Mouse (Mus musculus): ENCODE results near the gene Keap1.
"Not testable (repeated sequence)": the region's sequence is repeated elsewhere in the genome, so short reads cannot be mapped to it uniquely, and the experiment has no call there.

Keap1 gene

GRCm38 (mm10) chr9:21238733-21239464 lies at the start of gene Keap1:
TSS of gene Keap1 (minus strand) at chr9:21239361.
- DNase-seq (ENCODE audit: low spot score in 2 of 2): peak; percentile 64 to 70

DNA sequence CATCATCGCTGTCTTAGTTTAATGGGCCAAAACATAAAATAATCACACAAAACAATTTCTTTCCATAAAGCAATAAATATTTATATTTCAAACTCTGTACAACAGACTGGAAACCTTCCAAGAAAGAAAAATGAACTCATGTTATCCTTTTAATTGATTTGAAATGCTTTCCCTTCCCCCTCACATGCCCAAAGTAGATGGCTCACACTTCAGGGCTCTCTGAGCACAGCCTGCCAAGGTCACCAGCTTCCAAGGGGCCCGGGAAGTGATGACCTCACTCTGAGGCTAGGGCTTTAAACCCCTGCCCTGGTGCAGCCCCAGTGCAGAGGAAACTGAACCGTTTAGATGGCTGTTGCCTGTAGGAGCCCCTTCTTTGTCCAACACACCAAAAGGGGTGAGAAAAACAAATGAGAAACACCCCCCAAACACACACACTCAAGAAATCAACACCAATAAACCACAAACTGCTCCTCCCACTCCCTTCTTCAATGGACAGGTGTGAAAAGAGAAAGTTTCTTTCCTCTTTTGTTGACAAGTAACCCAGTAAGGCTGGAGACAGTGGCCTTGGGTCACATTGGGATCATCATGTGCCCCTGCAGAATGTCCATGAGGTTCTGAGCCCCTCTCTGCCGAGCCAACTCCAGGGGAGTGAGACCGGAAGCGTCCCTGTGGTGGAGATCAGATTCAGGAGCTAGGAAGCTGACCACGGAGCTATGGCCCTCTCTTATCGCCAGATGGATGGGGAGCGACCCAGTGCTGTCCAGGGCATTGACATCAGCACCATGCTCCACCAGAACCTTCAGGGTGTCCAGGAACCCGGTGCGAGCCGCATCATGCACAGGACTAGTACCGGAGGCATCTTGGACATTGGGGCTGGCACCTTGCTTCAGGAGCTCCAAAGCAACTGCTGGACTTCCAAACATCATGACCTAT lies 49.5 kb upstream of the Keap1 start:
- DNase-seq (ENCODE audit: low spot score in 2 of 2): peak; percentile 73 to 76

GRCm38 (mm10) chr9:21287571-21288402 lies 48.6 kb upstream of the Keap1 start, which contains the start of gene Kri1:
TSS of gene Kri1 (minus strand) at chr9:21287969.
- DNase-seq (ENCODE audit: low spot score in 2 of 2): peak; percentile 96

GRCm38 (mm10) chr9:21286753-21287152 lies 47.6 kb upstream of the Keap1 start:
- peak in 1 of 2 experiments; percentile 23 for DNase-seq (ENCODE audit: low spot score in 2 of 2)

- DNase-seq (ENCODE audit: low spot score in 2 of 2): no peak
Measured at GRCm38 (mm10) chr9:21283994-21284393, 44.8 kb upstream of the Keap1 start.

DNA sequence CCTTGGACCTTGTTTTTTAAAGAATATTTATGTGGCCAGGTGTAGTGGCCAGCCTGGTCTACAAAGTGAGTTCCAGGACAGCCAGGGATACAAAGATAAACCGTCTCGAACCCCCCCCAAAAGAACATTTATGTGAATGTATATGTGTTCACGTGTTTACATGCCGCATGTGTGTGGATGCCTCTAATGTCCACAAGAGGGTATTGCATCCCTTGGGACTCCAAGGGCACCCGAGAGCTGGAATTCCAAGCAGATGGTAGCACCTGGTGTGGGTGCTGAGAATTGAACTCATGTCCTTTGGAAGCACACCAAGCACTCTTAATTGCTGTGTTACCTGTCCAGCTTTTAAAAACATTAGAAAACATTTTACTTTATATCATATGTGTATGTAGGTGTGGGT lies 44.4 kb upstream of the Keap1 start:
- no peak for DNase-seq (ENCODE audit: low spot score in 2 of 2)

GRCm38 (mm10) chr9:21277776-21278175 lies 38.6 kb upstream of the Keap1 start:
- DNase-seq (ENCODE audit: low spot score in 2 of 2): no peak

DNA sequence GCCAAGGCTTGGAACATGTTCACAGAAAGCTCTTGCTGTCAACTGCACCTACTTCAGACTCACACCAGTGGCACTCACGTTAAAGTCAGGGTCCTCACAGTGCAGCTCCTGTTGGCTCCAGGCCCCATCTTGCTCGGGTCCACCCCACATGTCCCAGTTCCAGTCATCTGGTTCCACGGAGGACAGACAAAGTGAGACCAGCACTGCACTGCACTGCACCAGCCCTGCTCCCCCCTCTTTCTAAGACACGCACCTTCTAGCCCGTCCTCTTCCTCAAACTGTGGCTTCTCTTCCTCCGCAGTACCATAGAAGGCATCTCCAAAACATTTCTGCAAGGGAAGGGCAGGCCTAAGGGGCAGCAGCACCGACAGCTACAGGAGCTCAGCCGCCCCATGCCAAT lies 37.1 kb upstream of the Keap1 start:
- DNase-seq (ENCODE audit: low spot score in 2 of 2): no peak

GRCm38 (mm10) chr9:21275727-21276126 lies 36.6 kb upstream of the Keap1 start:
- DNase-seq (ENCODE audit: low spot score in 2 of 2): no peak

- no peak for DNase-seq (ENCODE audit: low spot score in 2 of 2)
Measured at GRCm38 (mm10) chr9:21275013-21275710, 36.0 kb upstream of the Keap1 start.

GRCm38 (mm10) chr9:21274336-21274735 lies 35.2 kb upstream of the Keap1 start:
- no peak for DNase-seq (ENCODE audit: low spot score in 2 of 2)

DNA sequence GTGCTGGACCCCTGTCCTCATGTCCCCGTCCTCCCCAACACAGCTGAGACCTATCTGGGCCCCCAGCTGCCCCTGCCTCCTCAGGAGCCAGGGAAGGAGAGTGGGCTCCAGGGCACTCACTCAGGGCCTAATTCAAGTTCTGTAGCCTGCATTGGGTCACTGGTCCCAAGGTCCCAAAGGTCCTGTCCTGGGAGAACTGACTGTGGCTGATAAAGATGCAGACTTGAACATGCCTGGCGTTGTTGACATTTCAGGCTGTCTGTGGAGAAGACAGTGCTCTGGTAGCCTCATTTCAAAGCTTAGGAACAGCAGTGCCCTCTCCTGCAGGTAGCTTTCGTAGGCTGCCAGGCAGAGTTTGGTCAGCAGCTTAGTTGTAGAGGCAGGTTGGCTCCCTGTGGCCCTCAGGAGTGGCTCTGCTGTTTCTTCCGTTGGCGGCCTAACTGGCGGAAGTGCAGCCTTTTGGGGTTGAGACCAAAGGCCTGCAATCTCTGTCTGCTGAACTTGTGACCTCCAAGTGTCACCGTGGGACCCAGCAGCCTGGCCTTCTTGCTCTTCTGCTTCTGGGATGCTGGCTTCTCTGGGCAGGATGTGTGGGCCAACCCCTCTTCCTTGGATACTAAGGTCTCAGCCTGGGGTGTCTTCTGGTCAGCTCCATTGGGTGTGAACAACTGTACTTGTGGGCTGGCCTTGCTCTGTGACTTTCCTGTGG lies 34.5 kb upstream of the Keap1 start:
- no peak for DNase-seq (ENCODE audit: low spot score in 2 of 2)

- no peak for DNase-seq (ENCODE audit: low spot score in 2 of 2)
Measured at GRCm38 (mm10) chr9:21273094-21273493, 33.9 kb upstream of the Keap1 start.

DNA sequence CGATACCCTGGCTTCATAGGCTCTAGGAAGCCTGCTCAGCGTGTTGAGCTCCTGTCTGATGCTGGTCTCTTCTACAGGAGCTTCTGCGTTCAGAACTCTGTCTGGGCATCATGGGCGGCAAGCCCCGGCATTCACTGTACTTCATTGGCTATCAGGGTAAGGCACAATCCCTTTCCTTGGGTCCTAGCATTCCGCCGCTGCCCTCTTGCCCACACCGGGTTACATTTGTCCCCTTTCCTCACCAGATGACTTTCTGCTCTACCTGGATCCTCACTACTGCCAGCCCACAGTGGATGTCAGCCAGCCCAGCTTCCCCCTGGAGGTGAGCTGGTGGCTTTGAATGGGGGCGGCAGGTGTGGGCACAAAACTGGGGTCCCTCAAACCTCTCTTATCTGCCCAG lies 33.2 kb upstream of the Keap1 start:
- no peak for DNase-seq (ENCODE audit: low spot score in 2 of 2)

DNA sequence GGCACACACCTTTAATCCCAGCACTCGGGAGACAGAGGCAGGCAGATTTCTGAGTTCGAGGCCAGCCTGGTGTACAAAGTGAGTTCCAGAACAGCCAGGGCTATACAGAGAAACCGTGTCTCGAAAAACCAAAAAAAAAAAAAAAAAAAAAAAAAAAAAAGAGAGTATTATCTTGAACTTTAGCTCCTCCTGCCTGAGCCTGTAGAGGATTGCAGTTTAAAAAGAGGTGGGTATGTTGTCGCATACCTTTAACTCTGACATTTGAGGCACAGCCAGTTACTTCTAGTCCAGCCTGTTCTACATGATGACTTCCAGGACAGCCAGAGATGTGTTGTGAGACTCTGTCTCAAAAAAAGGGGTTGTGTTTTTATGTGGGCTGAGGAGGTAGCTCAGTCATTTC lies 30.4 kb upstream of the Keap1 start:
- DNase-seq (ENCODE audit: low spot score in 2 of 2): not testable (repeated sequence)

GRCm38 (mm10) chr9:21268305-21268704 lies 29.1 kb upstream of the Keap1 start:
- no peak for DNase-seq (ENCODE audit: low spot score in 2 of 2)

- no peak for DNase-seq (ENCODE audit: low spot score in 2 of 2)
Measured at GRCm38 (mm10) chr9:21266889-21267288, 27.7 kb upstream of the Keap1 start.

DNA sequence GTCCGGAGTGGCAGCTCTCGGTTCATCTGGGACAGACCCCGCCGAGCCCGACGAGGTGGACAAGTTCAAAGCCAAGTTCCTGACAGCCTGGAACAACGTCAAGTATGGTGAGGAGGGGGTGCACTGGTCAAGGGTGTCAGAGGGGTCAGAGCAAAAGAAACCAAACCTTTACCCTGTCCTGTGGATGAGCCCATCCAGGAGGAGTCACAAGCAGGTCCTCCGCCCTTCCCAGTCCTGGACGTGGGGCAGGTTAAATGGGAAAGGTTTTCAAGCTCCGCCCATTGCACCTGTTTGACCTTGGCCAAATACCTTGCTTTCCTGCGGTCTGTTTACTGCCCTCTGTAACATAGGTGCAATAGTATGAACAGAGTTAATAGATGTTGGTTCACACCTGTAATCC lies 26.4 kb upstream of the Keap1 start:
- no peak for DNase-seq (ENCODE audit: low spot score in 2 of 2)

DNA sequence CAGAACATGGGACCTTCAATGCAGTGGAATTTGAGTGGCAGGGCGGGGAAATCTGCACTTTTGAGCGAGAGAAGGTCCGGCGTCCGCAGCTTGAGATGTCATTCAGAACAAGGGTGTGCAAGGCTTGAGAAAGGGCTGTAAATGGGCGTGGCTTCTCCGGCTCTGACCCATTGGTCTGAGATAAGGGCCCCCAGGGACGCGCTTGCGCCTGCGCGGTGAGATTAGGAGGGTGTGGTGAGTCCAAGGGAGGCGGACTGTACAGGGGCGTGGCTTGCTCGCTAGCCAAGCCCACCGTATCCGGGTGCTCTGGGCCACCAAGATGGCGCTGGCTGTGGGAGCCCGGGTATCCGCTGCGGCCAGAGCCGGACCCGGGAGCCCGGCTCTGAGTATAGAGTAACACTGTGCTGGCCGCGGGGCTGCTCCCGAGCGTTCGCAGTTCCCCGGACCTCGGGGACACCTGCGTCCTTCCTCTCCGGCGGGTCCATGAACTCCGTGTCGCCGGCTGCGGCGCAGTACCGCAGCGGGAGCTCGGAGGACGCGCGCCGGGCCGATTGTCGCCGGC lies 25.9 kb upstream of the Keap1 start, which contains the start of gene Atg4d:
Gene Atg4d, plus strand, starts transcription at position 294 of the 562 bp plus-strand sequence.
- DNase-seq (ENCODE audit: low spot score in 2 of 2): peak; percentile 97 to 98
